Mouse (Mus musculus): Measurements from ENCODE around the gene Kcng4. TPM values are rescaled to one million over a fixed set of nuclear protein-coding genes. Genes with fewer than 3 reads are reported as not detected.
A peak's percentile ranks its signal among the peaks of the same experiment; 100 is the strongest.

The Kcng4 gene
- polyA plus RNA-seq, 2 experiments: 0.11 to 0.14 TPM

DNA sequence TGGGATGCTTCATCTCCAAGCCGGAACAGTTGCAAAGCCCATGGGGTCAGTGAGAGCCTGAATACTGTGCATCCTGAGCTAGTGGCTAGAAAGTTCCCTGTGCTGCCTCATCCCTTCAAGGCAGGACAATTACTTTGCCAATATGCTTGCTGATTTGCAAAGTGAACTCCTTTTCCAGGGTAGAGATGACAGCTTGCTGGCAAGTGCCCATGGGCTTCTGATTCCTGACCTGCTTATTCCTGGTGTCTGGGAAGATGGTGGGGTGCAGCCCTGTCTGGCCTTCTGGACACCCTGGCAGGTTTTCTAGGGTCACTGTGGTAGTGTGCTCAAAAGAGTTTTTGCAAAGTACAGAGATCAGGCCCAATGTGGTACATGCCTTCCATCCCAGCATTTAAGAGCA lies 7.5 kb upstream of the Kcng4 start:
- 88% methylated on average over 1 of the region's 1 CpGs for WGBS
- H3K9me3 ChIP-seq (ENCODE audit: control insufficient read depth, low read length): no peaks in the 10 kb centered on the region
- no peak overlapping the region for H3K9ac ChIP-seq (ENCODE audit: low read depth, low read length, severe bottlenecking)

DNA sequence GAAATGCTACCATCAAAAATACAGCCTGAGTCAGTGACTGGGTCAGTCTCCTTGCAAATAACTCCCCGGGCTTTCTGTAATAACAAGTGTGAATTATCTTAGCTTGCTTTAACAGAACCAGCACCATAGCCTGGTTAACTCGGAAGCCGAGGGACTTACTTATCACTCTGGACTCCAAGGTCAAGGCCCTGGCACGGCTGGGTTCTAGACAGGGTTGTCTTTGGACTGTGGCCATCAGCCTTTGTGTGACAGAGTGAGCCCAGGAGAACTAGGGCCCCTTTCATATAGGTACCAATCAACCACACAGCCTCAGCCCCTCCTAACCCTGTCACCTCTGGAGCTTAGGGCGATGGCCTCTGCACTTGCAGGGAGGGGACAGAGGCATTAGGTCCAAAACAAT lies 5.6 kb upstream of the Kcng4 start:
- WGBS: 87% methylated on average over 5 of the region's 5 CpGs
- TF ChIP-seq POLR2A (IDR thresholded peaks at IDR 0.05; ENCODE audit: borderline replicate concordance, extremely low read depth, insufficient read depth, insufficient read length): no peak
- ATAC-seq (ENCODE audit: low FRiP score, low read depth): no peak
- H3K9ac ChIP-seq (ENCODE audit: low read depth, low read length, severe bottlenecking): no peak overlapping the region
- no peak overlapping the region for H3K4me3 ChIP-seq (replicated peaks; ENCODE audit: low read length)
- H3K4me1 ChIP-seq (ENCODE audit: control insufficient read depth, insufficient read depth, low read length): no peaks in the 10 kb centered on the region
- H3K9me3 ChIP-seq (ENCODE audit: control insufficient read depth, low read length): no peaks in the 10 kb centered on the region
- no peaks in the 10 kb centered on the region for H3K36me3 ChIP-seq (ENCODE audit: control insufficient read depth, insufficient read depth, low read length)
- no peak for DNase-seq (ENCODE audit: low spot score)
- no peak overlapping the region for H3K27ac ChIP-seq (replicated peaks; ENCODE audit: low read depth, low read length)
- no peak overlapping the region for H3K4me2 ChIP-seq (replicated peaks; ENCODE audit: low read depth, low read length, severe bottlenecking)
- H3K27me3 ChIP-seq (ENCODE audit: control insufficient read depth, insufficient read depth, low read length): no peaks in the 10 kb centered on the region

More for the DNA sequence above, 7.5 kb upstream of the Kcng4 start:
- Histone ChIP-seq H3K36me3 (ENCODE audit: control insufficient read depth, insufficient read depth, low read length) (no peaks in the 10 kb centered on the region), H3K27ac (replicated peaks; ENCODE audit: low read depth, low read length) (no peak overlapping the region), H3K4me3 (replicated peaks; ENCODE audit: low read length) (no peak overlapping the region), H3K27me3 (ENCODE audit: control insufficient read depth, insufficient read depth, low read length) (no peaks in the 10 kb centered on the region), H3K4me2 (replicated peaks; ENCODE audit: low read depth, low read length, severe bottlenecking) (no peak overlapping the region), H3K4me1 (ENCODE audit: control insufficient read depth, insufficient read depth, low read length) (no peaks in the 10 kb centered on the region)
- no peak for TF ChIP-seq POLR2A (IDR thresholded peaks at IDR 0.05; ENCODE audit: borderline replicate concordance, extremely low read depth, insufficient read depth, insufficient read length)
- no peak for DNase-seq (ENCODE audit: low spot score)
- ATAC-seq (ENCODE audit: low FRiP score, low read depth): no peak

GRCm38 (mm10) chr8:119639798-119640197 lies 4.3 kb upstream of the Kcng4 start:
- H3K4me2 ChIP-seq (replicated peaks; ENCODE audit: low read depth, low read length, severe bottlenecking): no peak overlapping the region
- no peaks in the 10 kb centered on the region for H3K9me3 ChIP-seq (ENCODE audit: control insufficient read depth, low read length)
- no peak overlapping the region for H3K4me3 ChIP-seq (replicated peaks; ENCODE audit: low read length)
- TF ChIP-seq POLR2A (IDR thresholded peaks at IDR 0.05; ENCODE audit: borderline replicate concordance, extremely low read depth, insufficient read depth, insufficient read length): no peak
- WGBS: 30% methylated on average over 7 of the region's 7 CpGs
- H3K27me3 ChIP-seq (ENCODE audit: control insufficient read depth, insufficient read depth, low read length): no peaks in the 10 kb centered on the region
- ATAC-seq (ENCODE audit: low FRiP score, low read depth): no peak
- H3K4me1 ChIP-seq (ENCODE audit: control insufficient read depth, insufficient read depth, low read length): peaks cover 4% of the 10 kb centered on the region; the same call in 1 of the 2 replicates
- no peak overlapping the region for H3K27ac ChIP-seq (replicated peaks; ENCODE audit: low read depth, low read length)
- no peaks in the 10 kb centered on the region for H3K36me3 ChIP-seq (ENCODE audit: control insufficient read depth, insufficient read depth, low read length)
- H3K9ac ChIP-seq (ENCODE audit: low read depth, low read length, severe bottlenecking): no peak overlapping the region
- DNase-seq (ENCODE audit: low spot score): no peak

- DNase-seq (ENCODE audit: low spot score) (no peak), ATAC-seq (ENCODE audit: low FRiP score, low read depth) (no peak)
- H3K9me3 ChIP-seq (ENCODE audit: control insufficient read depth, low read length): no peaks in the 10 kb centered on the region
- peaks cover 4% of the 10 kb centered on the region; the same call in 1 of the 2 replicates for H3K4me1 ChIP-seq (ENCODE audit: control insufficient read depth, insufficient read depth, low read length)
- H3K27ac ChIP-seq (replicated peaks; ENCODE audit: low read depth, low read length): no peak overlapping the region
- no peak for TF ChIP-seq POLR2A (IDR thresholded peaks at IDR 0.05; ENCODE audit: borderline replicate concordance, extremely low read depth, insufficient read depth, insufficient read length)
- peaks cover 9% of the 10 kb centered on the region; the same call in 1 of the 2 replicates for H3K27me3 ChIP-seq (ENCODE audit: control insufficient read depth, insufficient read depth, low read length)
- 86% methylated on average over 6 of the region's 6 CpGs for WGBS
- no peak overlapping the region for H3K4me2 ChIP-seq (replicated peaks; ENCODE audit: low read depth, low read length, severe bottlenecking)
- no peak overlapping the region for H3K9ac ChIP-seq (ENCODE audit: low read depth, low read length, severe bottlenecking)
- H3K36me3 ChIP-seq (ENCODE audit: control insufficient read depth, insufficient read depth, low read length): no peaks in the 10 kb centered on the region
- H3K4me3 ChIP-seq (replicated peaks; ENCODE audit: low read length): no peak overlapping the region
Measured at GRCm38 (mm10) chr8:119638261-119638660, 2.8 kb upstream of the Kcng4 start.

DNA sequence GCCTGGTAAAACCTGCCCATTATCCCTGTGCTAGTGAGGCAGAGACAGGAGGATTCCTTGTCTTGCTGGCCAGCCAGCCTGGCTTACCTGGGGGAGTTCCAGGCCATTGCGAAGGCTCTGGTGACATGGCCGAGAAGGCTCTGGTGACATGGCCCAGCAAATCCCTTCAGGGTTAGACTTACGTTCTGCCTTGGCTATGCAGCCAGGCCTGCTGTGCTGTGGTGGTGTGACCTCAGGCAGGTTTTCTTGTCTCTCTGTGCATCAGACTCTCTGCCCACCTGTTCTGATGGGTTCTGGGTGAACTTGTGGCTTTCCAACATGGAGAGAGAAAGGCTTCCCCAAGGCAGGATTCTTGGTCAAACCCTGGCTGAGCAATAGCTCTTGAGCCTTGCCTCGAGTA lies 1.9 kb upstream of the Kcng4 start:
- Histone ChIP-seq H3K4me3 (replicated peaks; ENCODE audit: low read length) (no peak overlapping the region), H3K36me3 (ENCODE audit: control insufficient read depth, insufficient read depth, low read length) (no peaks in the 10 kb centered on the region), H3K9ac (ENCODE audit: low read depth, low read length, severe bottlenecking) (no peak overlapping the region), H3K4me1 (ENCODE audit: control insufficient read depth, insufficient read depth, low read length) (peaks cover 4% of the 10 kb centered on the region; the same call in 1 of the 2 replicates), H3K9me3 (ENCODE audit: control insufficient read depth, low read length) (no peaks in the 10 kb centered on the region), H3K4me2 (replicated peaks; ENCODE audit: low read depth, low read length, severe bottlenecking) (no peak overlapping the region), H3K27me3 (ENCODE audit: control insufficient read depth, insufficient read depth, low read length) (peaks cover 14% of the 10 kb centered on the region; the same call in 1 of the 2 replicates), H3K27ac (replicated peaks; ENCODE audit: low read depth, low read length) (no peak overlapping the region)
- DNase-seq (ENCODE audit: low spot score) (no peak), ATAC-seq (ENCODE audit: low FRiP score, low read depth) (no peak)
- TF ChIP-seq POLR2A (IDR thresholded peaks at IDR 0.05; ENCODE audit: borderline replicate concordance, extremely low read depth, insufficient read depth, insufficient read length): no peak
- 77% methylated on average over 4 of the region's 4 CpGs for WGBS

GRCm38 (mm10) chr8:119636766-119637165 lies 1.3 kb upstream of the Kcng4 start:
- Histone ChIP-seq H3K27ac (replicated peaks; ENCODE audit: low read depth, low read length) (no peak overlapping the region), H3K36me3 (ENCODE audit: control insufficient read depth, insufficient read depth, low read length) (no peaks in the 10 kb centered on the region), H3K4me2 (replicated peaks; ENCODE audit: low read depth, low read length, severe bottlenecking) (no peak overlapping the region), H3K4me1 (ENCODE audit: control insufficient read depth, insufficient read depth, low read length) (peaks cover 4% of the 10 kb centered on the region; the same call in 1 of the 2 replicates), H3K9ac (ENCODE audit: low read depth, low read length, severe bottlenecking) (0 out of 2 replicates have a peak overlapping the region, but pooled peaks have one; percentile 7), H3K4me3 (replicated peaks; ENCODE audit: low read length) (no peak overlapping the region), H3K27me3 (ENCODE audit: control insufficient read depth, insufficient read depth, low read length) (peaks cover 14% of the 10 kb centered on the region; the same call in 1 of the 2 replicates), H3K9me3 (ENCODE audit: control insufficient read depth, low read length) (no peaks in the 10 kb centered on the region)
- no peak for TF ChIP-seq POLR2A (IDR thresholded peaks at IDR 0.05; ENCODE audit: borderline replicate concordance, extremely low read depth, insufficient read depth, insufficient read length)
- 50% methylated on average over 7 of the region's 7 CpGs for WGBS
- no peak for DNase-seq (ENCODE audit: low spot score)
- ATAC-seq (ENCODE audit: low FRiP score, low read depth): no peak
